In genomic region chr6:111561347-111561746, GRCm38 (mm10) we compare ENCODE assay signal across 23 mouse cellular contexts.
DNase-seq lines count a peak whose midpoint lies in the region; ATAC-seq and TF ChIP-seq lines count a peak whose summit lies in the region.
"Had no signal": no experiment of that assay in that cellular context is flagged by ENCODE, and none has a peak within 500 bp of the region (broad histone marks: within the 10 kb centered on the region; RNA-seq: fewer than 3 reads in every experiment).

No protein-coding gene starts in this region.

- no peak for TF ChIP-seq CTCF in forebrain, postnatal 0 days (IDR thresholded peaks at IDR 0.05; ENCODE audit: low read depth)
- no peak for TF ChIP-seq CTCF in layer of hippocampus, adult 2 months (conservative IDR thresholded peaks at IDR 0.05)
- TF ChIP-seq CTCF in gastrocnemius, adult 2 months (IDR thresholded peaks at IDR 0.05) = no peak

- H3K36me3 ChIP-seq in forebrain, postnatal 0 days (ENCODE audit: insufficient read depth) = no peaks in the 10 kb centered on the region
- no peaks in the 10 kb centered on the region for H3K36me3 ChIP-seq in forebrain, embryonic 10.5 days (replicated peaks)
- H3K36me3 ChIP-seq: G1E had no signal

- peak; percentile 7 for DNase-seq in forebrain, postnatal 0 days
- no peak for DNase-seq in forebrain, embryonic 10.5 days (ENCODE audit: extremely low spot score, low spot score)
- no peak for DNase-seq in frontal cortex, postnatal 14 days (ENCODE audit: low spot score in 2 of 2)
- no peak for DNase-seq in layer of hippocampus, adult 2 months (ENCODE audit: low spot score in 2 of 2)
- no peak for DNase-seq in layer of hippocampus, postnatal 36 days
- peak; percentile 59 for DNase-seq in brain, adult 2 months (ENCODE audit: low read depth, low spot score)
- DNase-seq in gastrocnemius, adult 2 months = no peak
- DNase-seq: adrenal gland, adult 2 months; adrenal gland, adult 8-10 months; adrenal gland, postnatal 10 days; adrenal gland, postnatal 14 days; adrenal gland, postnatal 25 days; adrenal gland, postnatal 36 days; B cell, adult 2 months; cerebellum, adult 11 months; cerebellum, adult 11-12 months; cerebellum, adult 18-20 months had no signal

- intact Hi-C loops in gastrocnemius, adult 2 months (cut with DNase I) = no loop called here

- H3K4me1 ChIP-seq in forebrain, postnatal 0 days (ENCODE audit: insufficient read depth) = no peaks in the 10 kb centered on the region
- H3K4me1 ChIP-seq in forebrain, embryonic 10.5 days = no peaks in the 10 kb centered on the region

- no peak for ATAC-seq in forebrain, postnatal 0 days
- ATAC-seq in frontal cortex, adult (ENCODE audit: low TSS enrichment) = peak; percentile 51
- ATAC-seq: activated CD4-positive, CD25-positive, alpha-beta regulatory T cell, adult 4 months; CD4-positive, CD25-positive, alpha-beta regulatory T cell, adult 4 months; Patski had no signal

- no peaks in the 10 kb centered on the region for H3K27me3 ChIP-seq in forebrain, postnatal 0 days (ENCODE audit: insufficient read depth, low read length)
- no peaks in the 10 kb centered on the region for H3K27me3 ChIP-seq in forebrain, embryonic 10.5 days (ENCODE audit: poor library complexity, severe bottlenecking)
- H3K27me3 ChIP-seq: CH12.LX, Patski had no signal

- H3K9me3 ChIP-seq in forebrain, postnatal 0 days (ENCODE audit: low read length) = no peaks in the 10 kb centered on the region
- H3K9me3 ChIP-seq in forebrain, embryonic 10.5 days = no peaks in the 10 kb centered on the region

- no peak overlapping the region for H3K4me2 ChIP-seq in forebrain, postnatal 0 days (ENCODE audit: low read depth)

- 74% methylated on average over 7 of the region's 7 CpGs for WGBS in forebrain, postnatal 0 days
- 95% methylated on average over 7 of the region's 7 CpGs for WGBS in forebrain, embryonic 10.5 days

- H3K27ac ChIP-seq in forebrain, postnatal 0 days (ENCODE audit: low read depth, low read length) = no peak overlapping the region
- no peak overlapping the region for H3K27ac ChIP-seq in forebrain, embryonic 10.5 days
- peak overlapping the region; percentile 29; the same call in 1 of the 2 replicates for H3K27ac ChIP-seq in layer of hippocampus, adult 2 months
- no peak overlapping the region for H3K27ac ChIP-seq in gastrocnemius, adult 2 months

- H3K9ac ChIP-seq in forebrain, postnatal 0 days = no peak overlapping the region

- H3K4me3 ChIP-seq in forebrain, postnatal 0 days (ENCODE audit: low read depth, low read length) = no peak overlapping the region
- H3K4me3 ChIP-seq in forebrain, embryonic 10.5 days = no peak overlapping the region
- H3K4me3 ChIP-seq in layer of hippocampus, adult 2 months = no peak overlapping the region
- no peak overlapping the region for H3K4me3 ChIP-seq in gastrocnemius, adult 2 months

Comparison
In these comparisons a context has a peak if more than half of its experiments do, and no peak if none do; other contexts are left out.
1. DNase-seq: peak in forebrain, postnatal 0 days (single experiment) and brain, adult 2 months (single experiment); none in forebrain, embryonic 10.5 days (single experiment), frontal cortex, postnatal 14 days (0 of 2), layer of hippocampus, adult 2 months (0 of 2), layer of hippocampus, postnatal 36 days (0 of 2) and gastrocnemius, adult 2 months (single experiment).